Mouse (Mus musculus): ENCODE data around the gene Srek1ip1.

The Srek1ip1 gene

DNA sequence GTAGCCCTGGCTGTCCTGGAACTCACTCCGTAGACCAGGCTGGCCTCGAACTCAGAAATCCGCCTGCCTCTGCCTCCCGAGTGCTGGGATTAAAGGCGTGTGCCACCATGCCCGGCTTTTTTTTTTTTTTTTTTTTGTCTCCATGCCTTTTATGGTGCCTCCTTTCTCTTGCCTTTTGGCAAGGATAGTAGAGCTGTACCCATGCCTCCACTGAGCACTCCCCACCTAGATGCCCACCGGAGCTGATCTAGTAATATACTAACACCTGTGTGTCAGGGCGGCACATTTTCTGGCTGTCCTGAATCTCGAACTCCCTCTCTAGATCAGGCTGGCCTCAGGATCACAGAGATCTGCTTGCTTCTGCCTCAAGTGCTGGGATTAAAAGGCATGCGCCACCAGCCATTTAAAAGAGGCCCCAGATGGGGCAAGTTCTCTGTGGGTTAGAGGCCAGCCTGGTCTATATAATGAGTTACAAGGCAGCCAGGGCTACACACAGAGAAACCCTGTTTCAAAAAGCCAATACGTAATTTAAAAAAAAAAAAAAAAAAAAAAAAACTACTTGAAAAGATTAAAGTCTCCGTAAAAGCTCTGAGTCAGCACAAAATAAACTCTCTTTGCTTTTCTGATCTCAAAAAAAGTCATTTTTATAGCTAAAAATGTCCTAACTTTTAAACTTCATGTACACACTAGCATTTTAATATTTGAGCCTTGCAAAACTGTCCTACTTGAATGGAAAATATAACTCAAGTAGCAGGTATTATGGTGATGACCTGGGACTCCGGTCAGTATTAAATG lies 51.2 kb downstream of the Srek1ip1 start:
- DNase-seq = no peak

DNA sequence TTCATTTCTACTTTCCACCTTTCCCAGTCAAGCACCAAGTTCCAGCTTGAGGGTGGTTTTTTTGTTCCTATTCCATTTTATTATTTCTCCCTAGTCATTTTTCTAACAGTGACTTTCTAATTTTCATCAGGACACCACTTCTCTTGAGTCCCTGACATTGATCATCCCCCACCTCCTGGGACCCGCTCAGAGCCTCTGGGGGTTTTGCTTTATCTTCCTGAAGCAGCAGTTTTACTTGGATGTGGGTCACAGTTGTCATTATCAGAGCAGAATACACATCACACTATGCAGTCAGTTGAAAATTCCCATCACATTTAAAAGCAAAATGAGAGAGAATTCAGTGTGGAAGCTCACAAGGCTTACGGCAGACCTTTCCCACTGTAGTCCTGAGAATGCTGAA lies 61.4 kb downstream of the Srek1ip1 start:
- DNase-seq = no peak

DNA sequence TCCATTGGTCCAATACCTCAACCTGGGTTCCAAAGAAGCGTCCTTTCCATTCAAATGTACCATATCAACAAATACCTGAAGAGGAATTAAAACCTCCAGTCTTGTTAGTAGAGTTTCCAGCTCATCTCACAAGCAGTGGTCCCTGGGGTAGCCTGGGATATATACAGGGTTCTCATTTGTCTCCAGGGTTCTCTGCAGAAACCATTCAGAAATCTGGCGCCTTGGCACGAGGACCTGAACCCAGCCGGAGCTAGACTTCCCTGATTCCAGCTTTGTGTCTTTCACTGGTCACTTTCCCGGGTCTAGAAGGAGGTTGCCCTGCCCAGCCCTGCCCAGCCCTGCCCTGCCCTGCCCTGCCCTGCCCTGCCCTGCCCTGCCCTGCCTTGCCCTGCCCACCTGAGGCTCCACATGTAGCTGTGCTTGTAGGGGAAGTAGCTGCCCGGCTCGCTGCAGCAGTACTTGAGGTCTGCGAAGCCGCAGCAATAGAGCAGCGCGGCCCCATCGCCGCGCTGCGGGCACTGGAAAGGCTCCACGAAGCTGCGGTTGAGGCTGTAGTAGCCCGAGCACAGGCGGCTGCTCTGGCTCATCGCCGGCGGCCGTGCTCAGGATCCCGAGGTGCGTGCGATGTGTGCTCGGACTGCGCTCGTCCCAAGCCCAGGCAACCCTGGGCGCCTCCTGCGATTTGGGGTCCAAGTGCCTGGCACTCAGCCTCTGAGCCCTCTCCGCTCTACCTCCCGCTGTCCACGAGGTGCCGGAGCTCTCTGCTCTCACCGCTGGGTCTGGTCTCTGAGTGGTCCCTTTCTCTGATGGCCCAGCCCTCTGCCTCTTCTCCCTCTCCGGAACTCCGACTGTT lies 71.1 kb downstream of the Srek1ip1 start, which contains the start of gene Shisal2b:
TSS of gene Shisal2b (minus strand) at position 767 of the 853 bp plus-strand sequence.
- peak; percentile 14 for DNase-seq

DNA sequence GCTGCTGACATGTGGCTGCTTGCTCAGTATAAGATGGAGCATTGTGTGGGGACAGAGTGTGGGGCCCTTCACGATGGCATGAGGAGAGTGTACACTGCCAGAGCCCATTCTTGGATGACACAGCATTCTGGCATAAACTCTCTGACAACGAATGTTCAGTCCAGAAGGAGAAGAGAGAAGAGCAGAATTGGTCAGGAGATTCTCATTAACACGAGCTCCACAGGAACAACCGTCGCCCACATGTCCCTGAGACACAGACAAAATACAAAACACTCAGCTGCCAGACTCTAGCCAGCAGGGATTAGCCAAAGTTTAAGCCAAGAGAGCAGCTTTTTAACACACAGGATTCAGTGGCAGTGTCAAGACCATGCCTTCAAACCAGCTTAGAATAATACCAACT lies 74.4 kb downstream of the Srek1ip1 start:
- DNase-seq = no peak

DNA sequence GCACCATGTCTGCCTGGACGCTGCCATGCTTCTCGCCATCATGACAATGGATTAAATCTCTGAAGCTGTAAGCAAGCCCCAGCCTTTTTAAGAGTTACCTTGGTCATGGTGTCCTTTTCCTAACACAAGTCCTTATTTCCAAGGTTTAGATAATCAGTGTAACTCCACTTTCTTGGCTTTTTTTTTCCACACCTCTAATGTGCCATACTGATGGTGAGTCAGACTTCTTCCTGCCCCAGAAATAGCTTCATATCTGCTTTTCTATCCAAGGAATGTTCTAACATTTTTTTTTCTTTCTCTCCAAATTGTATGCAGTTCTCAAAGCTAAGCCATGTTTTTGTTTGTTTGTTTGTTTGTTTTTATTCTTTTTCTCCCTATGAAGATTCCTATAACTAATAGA lies 77.6 kb downstream of the Srek1ip1 start:
- peak; percentile 25 for DNase-seq

DNA sequence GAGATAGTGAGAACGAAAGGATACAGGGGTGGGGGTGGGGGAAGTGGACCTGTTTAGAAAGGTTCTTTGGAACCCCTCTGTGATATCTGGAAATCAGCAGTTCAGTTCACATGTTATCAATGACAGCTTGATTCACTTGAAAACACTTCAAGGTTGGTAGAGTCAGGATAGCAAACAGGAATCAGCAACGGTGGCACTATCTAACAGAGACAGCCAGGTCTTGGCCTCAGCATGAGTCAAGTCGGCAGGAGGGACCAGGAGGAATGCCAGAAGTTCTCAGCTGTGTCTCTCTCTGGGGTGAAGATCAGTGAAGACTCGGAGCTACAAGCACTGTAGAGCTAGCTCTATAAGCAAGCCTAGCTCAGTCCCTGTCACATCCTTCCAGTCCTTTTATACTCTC lies 86.2 kb downstream of the Srek1ip1 start:
- DNase-seq = no peak

DNA sequence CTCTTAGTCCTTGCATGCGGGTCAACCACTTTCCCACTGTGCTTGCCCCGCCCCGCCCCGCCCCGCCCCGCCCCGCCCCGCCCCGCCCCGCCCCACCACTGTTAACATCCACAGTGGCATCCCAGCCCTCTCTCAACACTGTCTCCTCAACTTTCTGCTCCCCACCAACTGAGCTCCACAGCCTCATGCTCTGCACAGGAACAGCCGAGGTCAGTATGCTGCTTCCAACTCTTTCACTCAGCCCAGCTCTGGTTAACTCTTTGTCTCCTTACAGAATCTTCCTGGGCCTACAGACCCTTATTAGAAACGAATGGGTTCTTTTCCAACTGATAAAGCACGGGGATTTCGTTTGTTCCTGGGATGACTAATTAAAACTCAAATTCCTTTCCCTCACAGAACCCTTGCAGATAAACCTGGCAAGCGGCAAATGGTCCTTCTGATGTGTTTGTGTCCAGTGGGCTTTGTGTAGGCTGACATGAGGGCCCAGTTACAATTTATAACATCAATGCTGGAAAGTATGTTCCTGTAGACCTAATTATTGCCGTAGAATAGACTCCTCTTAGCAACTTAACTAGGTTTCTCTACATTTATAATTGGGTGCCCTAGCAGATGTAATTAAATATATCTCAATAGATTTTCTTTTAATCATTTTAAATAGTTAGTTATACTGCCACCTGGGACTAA lies 91.4 kb downstream of the Srek1ip1 start:
- DNase-seq = no peak

DNA sequence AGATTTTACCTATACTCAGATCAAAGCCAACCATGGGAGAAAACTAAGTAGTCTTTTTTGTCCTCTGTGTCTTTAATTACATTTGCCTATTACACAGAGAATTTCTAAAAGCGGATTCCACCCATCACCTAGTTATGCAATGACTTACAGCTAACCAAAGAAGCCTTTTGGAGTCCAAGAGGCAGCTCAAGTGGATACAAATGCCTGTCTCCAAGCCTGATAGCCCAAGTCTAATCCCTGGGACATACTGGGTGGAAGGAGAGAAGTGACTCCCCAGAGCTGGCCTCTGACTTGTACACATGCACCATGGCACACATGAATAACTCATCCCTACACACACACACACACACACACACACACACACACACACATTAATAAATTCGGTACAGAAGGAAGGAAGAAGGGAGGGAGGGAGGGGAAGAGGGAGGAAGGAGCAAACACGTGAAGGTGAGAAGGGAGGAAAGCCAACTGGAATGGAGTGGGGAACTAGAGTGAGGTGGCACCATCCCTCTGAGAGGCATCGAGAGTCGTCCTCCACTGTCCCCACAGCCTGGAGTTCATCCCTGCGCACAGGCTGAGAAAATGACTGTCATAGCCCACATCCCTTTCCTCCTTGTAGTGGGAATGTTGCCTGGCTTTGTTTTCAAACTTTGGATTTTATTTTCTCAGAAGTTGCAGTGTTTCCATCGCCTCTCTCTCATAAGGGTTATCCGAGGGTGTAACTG lies 94.2 kb downstream of the Srek1ip1 start:
- DNase-seq = no peak
